Mouse (Mus musculus) olfactory bulb, adult 2 months (tissue): ENCODE data around the gene Grip1. TPM values are rescaled to one million over a fixed set of nuclear protein-coding genes. Genes with fewer than 3 reads are reported as not detected.

Experiments
- H3K27ac ChIP-seq: fragments of 200-500 bp; 2 replicates; pipeline ENCODE4 v1.5.1; 2012; ENCODE audit warnings: low read depth, low read length; ENCODE audit not compliant: insufficient read depth
- H3K4me1 ChIP-seq: fragments of 200-500 bp; 2 replicates; pipeline ENCODE4 v1.6.1; 2012; ENCODE audit warnings: low read length; ENCODE audit not compliant: control insufficient read depth, insufficient read depth
- H3K4me3 ChIP-seq: fragments of 200-500 bp; 2 replicates; pipeline ENCODE4 v1.5.1; 2012; ENCODE audit warnings: mild to moderate bottlenecking, low read depth, low read length, moderate library complexity; ENCODE audit not compliant: insufficient read depth
- CTCF ChIP-seq: fragments of 200-500 bp; IDR thresholded peaks from 2 replicates; pipeline ENCODE4 v1.5.1; 2012; ENCODE audit warnings: low read depth, mild to moderate bottlenecking, low read length, moderate library complexity; ENCODE audit not compliant: insufficient read depth
- POLR2A ChIP-seq: fragments of 200-500 bp; IDR thresholded peaks from 2 replicates; pipeline ENCODE4 v1.6.1; 2012; ENCODE audit warnings: mild to moderate bottlenecking, low read depth, low read length, moderate library complexity; ENCODE audit not compliant: insufficient read depth
- WGBS: fragments of 180-500 bp; shearing (Covaris S2); methylation state at CpG from one replicate; pipeline ENCODE4 v1.1.7; 2018; 5-methylcytosine and 5-hydroxymethylcytosine counted together
- polyA plus RNA-seq: library from polyadenylated mRNA; stranded (reverse); fragments of >200 nt; gene quantifications from 2 replicates; pipeline ENCODE4 v1.2.4, GENCODE M21; 2012; ENCODE audit warnings: low replicate concordance; ENCODE audit not compliant: missing spikeins, insufficient read depth, insufficient read length

The Grip1 gene
- polyA plus RNA-seq, 1 experiment, result not detected

DNA sequence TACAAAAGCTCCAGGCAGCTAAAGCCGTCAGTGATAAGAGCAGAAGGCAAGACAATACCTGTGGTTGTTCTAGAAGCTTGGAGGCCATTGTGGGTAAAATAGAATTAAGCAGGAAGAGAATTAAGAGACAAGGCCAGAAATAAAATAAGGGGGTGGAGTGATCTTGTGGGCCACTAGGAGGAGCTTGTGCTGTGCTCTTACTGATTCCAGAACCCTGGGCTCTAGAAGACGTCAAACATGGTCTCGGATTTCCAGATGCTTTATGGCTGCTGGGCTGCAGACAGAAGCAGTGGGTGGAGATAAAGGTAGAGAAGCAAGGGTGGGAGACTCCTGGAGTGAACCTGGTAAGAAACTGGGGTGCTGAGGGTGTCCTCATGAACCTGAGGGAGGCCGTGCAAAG lies 479.2 kb downstream of the Grip1 start:
- TF ChIP-seq CTCF (no peak), POLR2A (no peak)
- H3K27ac ChIP-seq, result no peak overlapping the region
- no peaks in the 10 kb centered on the region for H3K4me1 ChIP-seq
- 77% methylated on average over 4 of the region's 4 CpGs for WGBS
- no peak overlapping the region for H3K4me3 ChIP-seq

DNA sequence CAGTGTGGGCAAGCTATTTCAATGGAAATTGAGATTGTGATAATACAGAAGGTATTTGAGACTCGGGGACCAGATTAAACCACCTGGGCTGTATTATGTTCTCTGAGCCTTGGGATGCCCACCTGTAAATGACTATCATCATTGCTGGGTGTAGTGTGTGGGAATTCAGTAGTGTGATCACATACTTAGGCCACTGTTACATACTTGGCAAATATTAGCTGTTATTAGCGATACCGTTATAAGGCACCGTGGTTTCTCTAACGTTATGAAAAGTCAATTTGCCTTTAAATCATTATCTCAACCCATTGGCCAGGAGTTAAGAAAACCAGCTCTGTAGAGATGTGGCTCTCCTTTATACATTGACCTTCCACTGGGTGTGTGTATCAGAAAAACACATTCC lies 479.7 kb downstream of the Grip1 start:
- no peaks in the 10 kb centered on the region for H3K4me1 ChIP-seq
- no peak overlapping the region for H3K27ac ChIP-seq
- H3K4me3 ChIP-seq, result no peak overlapping the region
- TF ChIP-seq CTCF, result no peak
- TF ChIP-seq POLR2A, result no peak
- 89% methylated on average over 5 of the region's 5 CpGs for WGBS

DNA sequence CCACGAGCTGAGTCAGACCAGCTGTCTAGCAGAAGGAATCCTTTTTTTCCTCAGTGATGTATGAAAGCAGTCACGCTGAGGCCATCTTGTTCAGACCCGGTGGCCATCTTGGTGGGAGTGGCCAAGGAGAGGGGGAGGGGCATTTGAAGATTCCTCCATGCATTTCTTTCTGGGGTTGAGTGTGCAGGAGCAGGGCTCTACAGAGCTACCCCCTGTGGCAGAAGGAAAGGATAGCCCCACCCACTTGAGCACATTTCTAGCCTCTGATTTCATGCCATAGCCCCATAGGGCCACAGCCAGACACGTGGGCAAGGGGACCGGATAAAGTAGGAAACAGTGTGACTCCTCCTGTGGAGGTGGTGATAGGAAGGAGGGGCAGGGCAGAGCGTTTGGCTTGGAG lies 481.6 kb downstream of the Grip1 start:
- H3K4me1 ChIP-seq, result no peaks in the 10 kb centered on the region
- no peak overlapping the region for H3K4me3 ChIP-seq
- no peak overlapping the region for H3K27ac ChIP-seq
- WGBS, result 71% methylated on average over 6 of the region's 6 CpGs
- TF ChIP-seq CTCF (no peak), POLR2A (no peak)

DNA sequence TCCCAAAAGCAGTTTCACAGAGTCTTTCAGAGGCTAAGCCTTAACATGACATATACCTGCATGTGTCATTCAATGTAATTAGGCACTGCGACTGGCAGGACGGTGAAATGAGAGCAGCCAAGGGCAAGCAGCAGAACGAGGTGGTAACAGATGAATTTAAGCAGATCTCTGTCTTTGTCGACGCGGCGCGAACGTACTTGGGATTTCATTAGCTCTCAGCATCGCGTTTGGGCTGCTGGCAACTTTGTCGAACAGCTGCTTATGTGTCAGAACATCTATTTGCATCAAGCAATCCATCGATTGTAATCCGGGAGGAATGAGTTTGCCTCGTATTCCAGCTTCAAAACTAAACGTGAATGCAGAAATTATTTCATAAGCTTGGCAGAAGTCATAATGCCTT lies 483.9 kb downstream of the Grip1 start:
- Histone ChIP-seq H3K4me1 (no peaks in the 10 kb centered on the region), H3K4me3 (no peak overlapping the region), H3K27ac (no peak overlapping the region)
- WGBS, result 81% methylated on average over 16 of the region's 16 CpGs
- TF ChIP-seq CTCF (no peak), POLR2A (no peak)

DNA sequence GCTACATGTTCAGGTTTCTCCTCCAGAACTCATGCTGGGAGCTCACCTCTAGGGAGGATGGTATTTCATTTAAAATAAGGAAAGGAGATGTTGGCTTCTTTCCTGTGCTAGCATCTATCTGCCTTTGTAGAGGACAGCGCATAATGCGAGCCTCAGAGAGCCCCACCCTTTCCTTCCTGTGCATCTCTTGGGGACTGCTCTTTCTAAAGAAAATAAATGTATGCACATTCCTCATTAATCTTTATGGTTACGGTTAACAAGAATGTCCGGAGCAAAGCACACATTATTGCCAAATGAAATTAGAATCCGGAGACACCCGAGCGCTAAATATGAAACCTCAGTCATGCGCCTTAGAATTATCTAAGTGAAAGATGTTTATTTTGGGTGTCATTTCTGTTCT lies 490.3 kb downstream of the Grip1 start:
- Histone ChIP-seq H3K27ac (no peak overlapping the region), H3K4me3 (no peak overlapping the region), H3K4me1 (no peaks in the 10 kb centered on the region)
- 90% methylated on average over 8 of the region's 8 CpGs for whole genome bisulfite sequencing
- TF ChIP-seq CTCF, result no peak
- no peak for TF ChIP-seq POLR2A

DNA sequence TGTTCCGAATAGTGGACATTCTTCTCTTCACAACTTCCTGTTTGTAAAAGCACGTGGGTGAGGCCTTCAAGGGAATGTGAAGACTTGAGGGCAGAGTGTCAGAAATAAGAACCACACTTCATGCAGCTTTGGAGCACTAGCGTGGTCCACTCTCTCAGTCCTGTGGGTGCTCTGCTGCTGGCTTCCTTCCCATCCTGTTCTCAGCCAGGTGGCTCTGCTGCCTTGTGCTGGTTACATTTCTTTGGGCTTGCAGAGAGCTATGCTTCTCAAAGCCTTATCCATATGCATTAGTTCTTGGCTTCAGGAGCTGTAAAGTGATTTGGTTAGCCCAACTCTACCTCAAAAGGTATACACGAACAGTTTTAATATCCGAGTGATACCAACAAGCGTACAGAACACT lies 497.8 kb downstream of the Grip1 start:
- Histone ChIP-seq H3K27ac (no peak overlapping the region), H3K4me3 (no peak overlapping the region), H3K4me1 (peaks cover 2% of the 10 kb centered on the region; the same call in 1 of the 2 replicates)
- 85% methylated on average over 6 of the region's 6 CpGs for WGBS
- TF ChIP-seq CTCF (no peak), POLR2A (no peak)

DNA sequence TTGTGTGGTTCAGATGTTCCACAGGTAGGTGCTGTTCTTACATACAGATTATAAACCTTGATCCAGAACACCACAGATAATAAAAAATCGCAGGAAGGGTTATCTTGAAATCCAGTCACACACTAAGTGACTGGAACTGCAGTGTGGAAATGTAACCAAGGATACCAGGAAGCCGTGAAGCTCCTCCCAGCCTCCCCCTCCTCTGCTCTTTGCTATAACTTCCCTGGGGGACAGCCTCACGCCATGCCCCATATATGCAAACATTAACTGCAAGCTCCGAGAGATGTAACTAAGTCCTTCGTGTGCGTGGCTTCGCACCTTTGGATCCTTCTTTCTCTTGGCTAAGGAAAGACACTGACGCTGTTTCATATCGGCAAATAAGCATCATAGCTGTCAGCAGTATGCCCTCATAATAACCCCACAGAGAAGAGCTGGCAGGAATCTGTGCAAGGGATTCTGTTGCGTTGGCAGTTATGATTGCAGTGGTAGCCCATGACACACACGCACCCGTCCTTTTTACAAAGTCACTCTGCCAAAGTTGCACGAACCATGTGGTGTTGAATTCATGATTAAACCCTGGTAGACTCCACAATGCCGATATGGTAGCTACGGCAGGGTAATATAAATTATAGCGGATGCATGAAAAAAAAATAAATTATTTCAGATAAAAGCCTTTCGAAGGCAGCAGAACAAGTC lies 503.8 kb downstream of the Grip1 start:
- no peak overlapping the region for H3K27ac ChIP-seq
- peaks cover 2% of the 10 kb centered on the region; the same call in 1 of the 2 replicates for H3K4me1 ChIP-seq
- 88% methylated on average over 17 of the region's 17 CpGs for WGBS
- no peak overlapping the region for H3K4me3 ChIP-seq
- TF ChIP-seq POLR2A, result no peak

DNA sequence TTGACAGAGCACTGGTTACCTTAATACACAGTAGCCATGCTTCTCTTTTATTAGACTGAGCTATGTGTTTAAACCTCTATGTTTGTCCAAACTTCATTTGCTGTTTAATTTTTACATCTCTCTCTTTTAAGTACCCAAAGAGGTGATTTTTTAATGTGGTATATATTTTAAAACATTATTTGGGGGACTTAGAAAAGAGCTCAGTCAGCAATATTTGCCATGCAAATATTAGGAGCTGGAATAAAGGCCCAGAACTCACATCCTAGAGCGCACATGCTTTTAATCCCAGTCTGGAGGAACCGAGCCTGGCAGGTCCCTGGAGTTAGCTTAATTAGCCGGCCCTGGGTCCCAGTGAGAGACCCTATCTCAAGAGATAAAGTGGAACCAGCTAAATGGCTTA lies 507.3 kb downstream of the Grip1 start:
- TF ChIP-seq POLR2A (no peak), CTCF (no peak)
- Histone ChIP-seq H3K4me3 (no peak overlapping the region), H3K27ac (no peak overlapping the region), H3K4me1 (0 out of 2 replicates have a peak, but pooled peaks cover 2% of the 10 kb centered on the region)
- 78% methylated on average over 3 of the region's 3 CpGs for WGBS

DNA sequence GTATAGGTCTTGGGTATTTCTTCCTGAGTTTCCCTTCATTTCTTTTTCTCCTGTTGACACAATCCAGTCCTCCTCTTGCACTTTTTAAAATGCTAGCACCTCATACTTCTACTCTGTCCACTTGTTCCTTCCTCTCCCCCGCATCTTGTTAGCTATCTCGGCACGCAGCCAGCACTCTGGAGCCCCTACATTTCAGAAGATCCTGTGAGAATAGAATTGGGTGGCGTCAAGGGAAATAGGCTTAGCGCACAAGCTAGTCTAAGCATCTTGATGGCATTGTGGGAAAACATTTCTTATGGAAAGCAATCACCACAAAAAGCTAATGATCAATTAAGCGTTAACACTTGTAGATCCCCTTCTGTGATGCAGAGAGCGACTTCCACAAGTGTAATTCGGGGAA lies 512.7 kb downstream of the Grip1 start:
- TF ChIP-seq POLR2A (no peak), CTCF (no peak)
- Histone ChIP-seq H3K27ac (no peak overlapping the region), H3K4me1 (0 out of 2 replicates have a peak, but pooled peaks cover 2% of the 10 kb centered on the region), H3K4me3 (no peak overlapping the region)
- WGBS, result 38% methylated on average over 8 of the region's 8 CpGs
